Mouse (Mus musculus): ENCODE measurements around the gene Rsph14. TPM values are rescaled to one million over a fixed set of nuclear protein-coding genes. Genes with fewer than 3 reads are reported as not detected.

Gene Rsph14
- polyA plus RNA-seq, 1 experiment from 2014 or later, result not detected

- H3K4me1 ChIP-seq, result peaks cover 91% of the 10 kb centered on the region
- peaks cover 33% of the 10 kb centered on the region for H3K27me3 ChIP-seq (ENCODE audit: low read depth, poor library complexity, severe bottlenecking)
- DNase-seq (ENCODE audit: low spot score), result peak; percentile 54
- H3K9me3 ChIP-seq (replicated peaks), result no peaks in the 10 kb centered on the region
- H3K36me3 ChIP-seq, result peaks cover 22% of the 10 kb centered on the region
- peak overlapping the region; percentile 90 for H3K27ac ChIP-seq (replicated peaks)
- under 1% methylated on average over 71 of the region's 71 CpGs for WGBS
- peak overlapping the region; percentile 88 for H3K4me3 ChIP-seq
Measured at GRCm38 (mm10) chr10:75061341-75062188, 29.2 kb upstream of the Rsph14 start.

DNA sequence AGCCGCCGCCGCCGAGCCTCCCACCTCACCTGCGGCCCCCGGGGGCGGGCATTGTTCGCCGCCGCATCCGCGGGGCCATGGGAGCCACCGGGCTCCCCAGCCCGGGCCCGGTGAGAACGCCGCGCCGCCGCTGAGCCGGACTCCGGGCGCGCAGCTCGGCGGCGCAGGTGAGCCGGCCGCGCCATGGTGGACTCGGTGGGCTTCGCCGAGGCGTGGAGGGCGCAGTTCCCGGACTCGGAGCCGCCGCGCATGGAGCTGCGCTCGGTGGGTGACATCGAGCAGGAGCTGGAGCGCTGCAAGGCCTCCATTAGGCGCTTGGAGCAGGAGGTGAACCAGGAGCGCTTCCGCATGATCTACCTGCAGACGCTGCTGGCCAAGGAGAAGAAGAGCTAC, 28.5 kb upstream of the Rsph14 start:
- peak; percentile 54 for DNase-seq (ENCODE audit: low spot score)

DNA sequence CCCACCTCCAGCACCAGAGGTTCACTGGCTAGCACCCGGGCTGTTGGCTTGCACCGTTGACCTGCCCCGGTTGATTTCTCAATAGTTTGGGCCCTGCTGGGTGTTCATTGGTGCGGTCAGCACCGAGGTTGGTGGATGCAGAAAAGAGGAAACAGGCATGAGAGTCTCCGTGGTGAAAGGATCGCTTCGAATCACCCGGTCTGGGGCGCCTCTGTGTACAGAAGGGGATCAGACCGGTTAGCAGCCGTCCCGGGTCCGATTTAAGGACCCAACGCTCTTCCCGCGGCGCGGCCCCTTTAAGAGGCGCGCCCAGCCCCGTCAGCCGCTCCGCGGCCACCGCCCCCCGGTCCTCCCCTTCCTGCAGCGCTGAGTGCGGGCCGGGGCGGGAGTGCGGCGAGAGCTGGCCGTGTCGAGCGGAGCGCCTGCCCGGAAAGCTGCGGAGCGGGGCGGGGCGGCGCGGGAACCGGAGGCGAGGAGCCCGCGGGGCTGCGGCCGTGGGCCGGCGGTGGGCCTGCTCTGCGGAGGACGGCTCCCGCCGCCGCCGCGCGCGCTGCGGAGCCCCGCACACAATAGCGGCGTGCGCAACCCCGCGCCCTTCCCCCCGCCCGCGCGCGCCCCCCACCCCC, 27.9 kb upstream of the Rsph14 start, which contains the start of gene Bcr:
TSS of gene Bcr (plus strand) at position 376 of the 626 bp plus-strand sequence.
- H3K27ac ChIP-seq (replicated peaks), result peak within 1 kb of the TSS; percentile 90
- H3K36me3 ChIP-seq, result peaks cover 12% of the 10 kb centered on the region; the same call in 1 of the 2 replicates
- H3K4me3 ChIP-seq, result peak within 1 kb of the TSS; percentile 88
- no peaks in the 10 kb centered on the region for H3K9me3 ChIP-seq (replicated peaks)
- H3K27me3 ChIP-seq (ENCODE audit: low read depth, poor library complexity, severe bottlenecking), result peaks cover 33% of the 10 kb centered on the region
- DNase-seq (ENCODE audit: low spot score), result peak; percentile 82
- WGBS, result under 1% methylated on average over 55 of the region's 73 CpGs
- H3K4me1 ChIP-seq, result peaks cover 96% of the 10 kb centered on the region

More for the DNA sequence above, 28.5 kb upstream of the Rsph14 start:
- peaks cover 18% of the 10 kb centered on the region for H3K36me3 ChIP-seq
- H3K4me3 ChIP-seq, result peak overlapping the region; percentile 88
- H3K9me3 ChIP-seq (replicated peaks), result no peaks in the 10 kb centered on the region
- peaks cover 96% of the 10 kb centered on the region for H3K4me1 ChIP-seq
- WGBS, result 0% methylated on average over 42 of the region's 48 CpGs
- peak overlapping the region; percentile 90 for H3K27ac ChIP-seq (replicated peaks)
- peaks cover 33% of the 10 kb centered on the region for H3K27me3 ChIP-seq (ENCODE audit: low read depth, poor library complexity, severe bottlenecking)

DNA sequence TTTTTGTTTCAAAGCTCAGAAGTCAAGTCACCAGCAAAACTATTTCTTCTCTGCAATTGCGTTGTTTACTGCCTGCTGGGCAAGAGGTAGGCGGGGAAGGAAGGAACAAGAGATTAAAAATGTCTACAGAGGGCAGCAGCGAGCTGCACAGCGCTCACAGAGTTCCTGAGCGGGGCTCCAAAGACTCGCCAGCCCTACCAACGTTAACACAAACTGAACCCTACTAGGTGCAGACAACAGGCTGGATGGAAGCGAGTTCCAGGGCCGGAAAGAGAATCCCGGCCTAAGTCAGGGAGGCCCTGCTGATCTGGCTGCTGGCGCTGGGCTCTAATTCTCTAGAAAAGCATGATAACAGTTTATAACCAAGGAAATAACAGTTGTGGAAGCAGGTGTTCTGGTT, 27.0 kb upstream of the Rsph14 start:
- Histone ChIP-seq H3K4me1 (peaks cover 87% of the 10 kb centered on the region), H3K36me3 (peaks cover 3% of the 10 kb centered on the region; the same call in 1 of the 2 replicates), H3K9me3 (replicated peaks) (no peaks in the 10 kb centered on the region), H3K27ac (replicated peaks) (peak overlapping the region; percentile 61; the same call in 1 of the 2 replicates), H3K27me3 (ENCODE audit: low read depth, poor library complexity, severe bottlenecking) (peaks cover 38% of the 10 kb centered on the region), H3K4me3 (peak overlapping the region; percentile 88)
- under 1% methylated on average over 11 of the region's 11 CpGs for WGBS
- peak; percentile 65 for DNase-seq (ENCODE audit: low spot score)

- 10% methylated on average over 9 of the region's 9 CpGs for WGBS
- H3K4me3 ChIP-seq, result peak overlapping the region; percentile 88
- H3K27ac ChIP-seq (replicated peaks), result peak overlapping the region; percentile 61
- no peaks in the 10 kb centered on the region for H3K36me3 ChIP-seq
- peaks cover 82% of the 10 kb centered on the region for H3K4me1 ChIP-seq
- DNase-seq (ENCODE audit: low spot score), result peak; percentile 52
- no peaks in the 10 kb centered on the region for H3K9me3 ChIP-seq (replicated peaks)
- peaks cover 40% of the 10 kb centered on the region for H3K27me3 ChIP-seq (ENCODE audit: low read depth, poor library complexity, severe bottlenecking)
Measured at GRCm38 (mm10) chr10:75058761-75059395, 26.5 kb upstream of the Rsph14 start.

DNA sequence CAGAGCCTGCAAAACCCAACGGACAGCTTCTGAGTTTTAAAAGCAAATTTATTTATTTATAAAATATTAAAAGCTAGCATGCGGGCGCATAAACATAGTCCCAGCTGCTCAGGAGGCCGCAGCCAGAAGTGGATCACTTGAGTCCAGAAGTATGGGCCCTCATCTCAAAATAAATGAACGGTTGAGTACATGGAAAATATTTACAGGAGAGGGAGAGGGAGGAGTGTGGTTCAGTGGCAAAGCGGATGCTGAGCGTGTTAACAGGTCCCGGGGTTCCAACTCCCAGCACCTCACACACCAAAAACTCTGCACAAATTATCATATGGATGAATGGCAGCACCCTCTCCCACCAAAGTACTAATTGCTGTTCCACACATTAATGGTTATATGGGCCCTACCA, 25.9 kb upstream of the Rsph14 start:
- H3K4me1 ChIP-seq, result peaks cover 76% of the 10 kb centered on the region
- DNase-seq (ENCODE audit: low spot score), result no peak

DNA sequence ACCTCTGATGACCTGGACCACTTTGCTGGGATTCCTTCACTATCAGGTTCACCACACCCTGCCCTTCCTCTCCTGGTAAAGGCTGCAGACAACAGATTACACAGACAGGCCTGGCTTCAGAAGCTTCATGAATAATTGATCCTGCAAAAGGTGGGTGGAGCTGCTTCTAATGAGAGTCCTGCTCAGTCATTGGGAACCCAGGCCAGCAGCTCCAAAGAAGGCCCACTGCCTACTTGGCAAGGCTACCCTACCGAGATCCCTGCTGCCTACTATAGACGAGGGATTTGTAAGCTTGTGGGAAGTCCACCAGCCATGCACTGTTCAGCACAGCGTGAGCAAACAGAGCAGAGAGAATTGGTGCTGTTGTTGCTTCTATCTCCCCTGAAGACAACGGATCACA, 23.9 kb upstream of the Rsph14 start:
- Histone ChIP-seq H3K4me1 (peaks cover 55% of the 10 kb centered on the region), H3K27ac (replicated peaks) (peak overlapping the region; percentile 59), H3K9me3 (replicated peaks) (no peaks in the 10 kb centered on the region), H3K4me3 (no peak overlapping the region), H3K36me3 (no peaks in the 10 kb centered on the region), H3K27me3 (ENCODE audit: low read depth, poor library complexity, severe bottlenecking) (peaks cover 23% of the 10 kb centered on the region)
- 4% methylated on average over 4 of the region's 4 CpGs for WGBS
- DNase-seq (ENCODE audit: low spot score), result no peak

More for the DNA sequence above, 25.9 kb upstream of the Rsph14 start:
- H3K27ac ChIP-seq (replicated peaks), result peak overlapping the region; percentile 61; the same call in 1 of the 2 replicates
- 79% methylated on average over 8 of the region's 8 CpGs for WGBS
- no peaks in the 10 kb centered on the region for H3K9me3 ChIP-seq (replicated peaks)
- no peaks in the 10 kb centered on the region for H3K36me3 ChIP-seq
- H3K27me3 ChIP-seq (ENCODE audit: low read depth, poor library complexity, severe bottlenecking), result peaks cover 40% of the 10 kb centered on the region
- H3K4me3 ChIP-seq, result no peak overlapping the region

GRCm38 (mm10) chr10:75055672-75056071, 23.3 kb upstream of the Rsph14 start:
- H3K27me3 ChIP-seq (ENCODE audit: low read depth, poor library complexity, severe bottlenecking), result peaks cover 20% of the 10 kb centered on the region
- H3K27ac ChIP-seq (replicated peaks), result peak overlapping the region; percentile 59; the same call in 1 of the 2 replicates
- H3K36me3 ChIP-seq, result no peaks in the 10 kb centered on the region
- H3K9me3 ChIP-seq (replicated peaks), result no peaks in the 10 kb centered on the region
- no peak for DNase-seq (ENCODE audit: low spot score)
- no peak overlapping the region for H3K4me3 ChIP-seq
- H3K4me1 ChIP-seq, result peaks cover 52% of the 10 kb centered on the region
- 77% methylated on average over 5 of the region's 5 CpGs for WGBS

- Histone ChIP-seq H3K4me3 (no peak overlapping the region), H3K9me3 (replicated peaks) (no peaks in the 10 kb centered on the region), H3K4me1 (peaks cover 41% of the 10 kb centered on the region), H3K27ac (replicated peaks) (no peak overlapping the region), H3K36me3 (no peaks in the 10 kb centered on the region), H3K27me3 (ENCODE audit: low read depth, poor library complexity, severe bottlenecking) (peaks cover 20% of the 10 kb centered on the region)
- DNase-seq (ENCODE audit: low spot score), result no peak
- WGBS, result 90% methylated on average over 6 of the region's 6 CpGs
Measured at GRCm38 (mm10) chr10:75054125-75054524, 21.7 kb upstream of the Rsph14 start.

GRCm38 (mm10) chr10:75053655-75054054, 21.3 kb upstream of the Rsph14 start:
- DNase-seq (ENCODE audit: low spot score), result no peak
- whole genome bisulfite sequencing, result 88% methylated on average over 4 of the region's 4 CpGs
- no peaks in the 10 kb centered on the region for H3K36me3 ChIP-seq

DNA sequence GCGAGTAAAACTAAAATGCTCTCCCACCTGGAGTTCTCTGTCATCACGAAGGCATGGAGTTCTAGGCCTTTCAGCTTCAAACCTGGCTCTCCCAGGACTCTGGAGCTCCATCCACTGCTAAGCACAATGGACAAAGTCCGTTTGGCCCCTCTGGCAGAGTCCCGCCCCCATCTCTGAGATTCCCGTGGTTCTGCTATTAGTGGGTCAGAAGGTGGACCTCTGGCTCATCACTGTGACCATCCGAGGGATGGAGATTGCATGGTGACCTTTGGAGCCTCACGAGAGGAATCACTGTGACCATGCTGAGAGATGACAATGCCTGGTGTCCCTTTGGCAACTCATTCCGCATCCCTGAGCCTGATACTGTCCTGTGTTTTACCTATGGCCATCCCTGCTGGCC, 20.5 kb upstream of the Rsph14 start:
- WGBS, result 85% methylated on average over 8 of the region's 8 CpGs
- no peak for DNase-seq (ENCODE audit: low spot score)
- H3K4me1 ChIP-seq, result peaks cover 29% of the 10 kb centered on the region
- H3K36me3 ChIP-seq, result 0 out of 2 replicates have a peak, but pooled peaks cover 2% of the 10 kb centered on the region
- H3K27me3 ChIP-seq (ENCODE audit: low read depth, poor library complexity, severe bottlenecking), result peaks cover 20% of the 10 kb centered on the region
- no peaks in the 10 kb centered on the region for H3K9me3 ChIP-seq (replicated peaks)
- H3K27ac ChIP-seq (replicated peaks), result no peak overlapping the region
- no peak overlapping the region for H3K4me3 ChIP-seq

More at GRCm38 (mm10) chr10:75053655-75054054, 21.3 kb upstream of the Rsph14 start:
- no peak overlapping the region for H3K4me3 ChIP-seq
- no peak overlapping the region for H3K27ac ChIP-seq (replicated peaks)
- peaks cover 37% of the 10 kb centered on the region for H3K4me1 ChIP-seq
- H3K9me3 ChIP-seq (replicated peaks), result no peaks in the 10 kb centered on the region
- H3K27me3 ChIP-seq (ENCODE audit: low read depth, poor library complexity, severe bottlenecking), result peaks cover 20% of the 10 kb centered on the region

DNA sequence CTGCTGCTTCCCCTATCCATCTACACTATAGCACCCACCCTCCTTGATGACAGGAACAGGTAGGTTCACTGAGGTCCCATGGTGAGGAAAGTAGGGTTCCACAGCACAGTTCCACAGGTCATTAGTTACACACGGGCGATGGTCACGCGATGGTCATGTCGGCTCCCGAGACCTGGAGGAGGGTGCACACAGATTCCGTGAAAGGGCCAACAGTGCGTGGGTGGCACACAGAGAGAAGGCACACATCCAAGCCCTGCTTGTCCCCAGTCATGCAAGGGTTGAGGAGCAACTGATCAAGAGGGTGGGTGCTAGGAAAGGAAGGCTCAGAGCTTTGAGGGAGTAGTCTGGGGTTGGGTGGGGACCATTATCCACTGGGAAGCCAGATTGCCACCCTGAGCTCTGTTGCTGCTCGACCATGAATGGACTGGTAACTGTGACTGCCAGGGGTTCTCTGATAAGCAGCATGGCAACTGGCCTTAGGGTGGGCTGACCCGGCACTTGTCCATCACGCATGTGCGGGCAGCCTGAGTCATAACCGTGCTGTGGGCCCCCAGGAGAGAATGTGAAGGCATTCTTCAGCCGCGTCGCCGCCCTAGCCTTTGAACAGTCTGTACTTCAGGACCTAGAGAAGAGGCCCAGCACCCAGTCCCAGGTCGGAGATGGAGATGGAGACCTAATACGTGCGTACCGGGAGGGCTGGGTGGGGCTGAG, 19.1 kb upstream of the Rsph14 start:
- no peak overlapping the region for H3K27ac ChIP-seq (replicated peaks)
- DNase-seq (ENCODE audit: low spot score), result no peak
- peaks cover 8% of the 10 kb centered on the region; the same call in 1 of the 2 replicates for H3K27me3 ChIP-seq (ENCODE audit: low read depth, poor library complexity, severe bottlenecking)
- peaks cover 2% of the 10 kb centered on the region; the same call in 1 of the 2 replicates for H3K36me3 ChIP-seq
- no peaks in the 10 kb centered on the region for H3K9me3 ChIP-seq (replicated peaks)
- H3K4me3 ChIP-seq, result no peak overlapping the region
- H3K4me1 ChIP-seq, result peaks cover 15% of the 10 kb centered on the region
- 93% methylated on average over 21 of the region's 21 CpGs for WGBS
